Mouse (Mus musculus) hindbrain, postnatal 0 days (tissue): ENCODE results near the gene Gtf3c1. TPM values are rescaled to one million over a fixed set of nuclear protein-coding genes. Genes with fewer than 3 reads are reported as not detected.

Experiments used
- ATAC-seq: fragments of 200-750 bp; cut with Nextera tagmentation; 2 replicates; pipeline ENCODE4 v1.8.0; 2017; ENCODE audit warnings: mild to moderate bottlenecking, moderate TSS enrichment, moderate library complexity
- DNase-seq: peaks from one replicate; pipeline ENCODE4 v3.0.0-alpha.2; 2015; ENCODE audit warnings: low spot score
- H3K27ac ChIP-seq: fragments of 300-500 bp; sonication (generic); 2 replicates; pipeline ENCODE4 v1.5.1; 2014; ENCODE audit warnings: mild to moderate bottlenecking
- H3K27me3 ChIP-seq: fragments of 300-500 bp; sonication (generic); 2 replicates; pipeline ENCODE4 v1.6.1; 2014; ENCODE audit warnings: low read length, mixed read lengths; ENCODE audit not compliant: insufficient read depth
- H3K36me3 ChIP-seq: fragments of 300-500 bp; sonication (generic); 2 replicates; pipeline ENCODE4 v1.6.1; 2014; ENCODE audit warnings: low read length, mixed read lengths; ENCODE audit not compliant: insufficient read depth
- H3K4me1 ChIP-seq: fragments of 300-500 bp; sonication (generic); 2 replicates; pipeline ENCODE4 v1.6.1; 2014; ENCODE audit warnings: antibody characterized with exemption, low read length, mixed read lengths; ENCODE audit not compliant: insufficient read depth
- H3K4me2 ChIP-seq: fragments of 300-500 bp; sonication (generic); 2 replicates; pipeline ENCODE4 v1.6.1; 2014; ENCODE audit warnings: low read depth, mild to moderate bottlenecking, low read length, moderate library complexity, mixed read lengths
- H3K4me3 ChIP-seq: fragments of 300-500 bp; sonication (generic); 2 replicates; pipeline ENCODE4 v1.5.1; 2014; ENCODE audit warnings: low read length
- H3K9ac ChIP-seq: fragments of 300-500 bp; sonication (generic); replicated peaks from 2 replicates; pipeline ENCODE4 v1.6.1; 2014; ENCODE audit warnings: mild to moderate bottlenecking, low read length, moderate library complexity, mixed read lengths
- H3K9me3 ChIP-seq: fragments of 300-500 bp; sonication (generic); 2 replicates; pipeline ENCODE4 v1.6.1; 2016; ENCODE audit warnings: low read length, mixed read lengths
- CTCF ChIP-seq: IDR thresholded peaks from 2 replicates; pipeline ENCODE4 v1.5.1; 2016; ENCODE audit warnings: antibody characterized with exemption, control low read depth, low read depth
- WGBS: fragments of 180-500 bp; shearing (Covaris S2); extraction: QIAGEN DNeasy Blood & Tissue Kit; methylation state at CpG from one replicate; pipeline ENCODE4 v1.1.7; 2014; 5-methylcytosine and 5-hydroxymethylcytosine counted together
- polyA plus RNA-seq: library from polyadenylated mRNA; unstranded; fragments of >200 nt; fragmentation: Nextera tagmentation; extraction: Ambion mirVana; gene quantifications from 2 replicates; pipeline ENCODE4 v1.2.1, GENCODE M21; 2015
- total RNA-seq: library from RNA; depleted of rRNA; stranded (reverse); fragments of >200 nt; gene quantifications from 2 replicates; pipeline ENCODE4 v1.2.3, GENCODE M21; 2014

Gene Gtf3c1
- total and polyA plus RNA-seq, 2 experiments from 2014 or later, result 17.7 to 78.2 TPM

- no peak for DNase-seq
- Histone ChIP-seq H3K9ac (no peak overlapping the region), H3K36me3 (no peaks in the 10 kb centered on the region), H3K9me3 (no peaks in the 10 kb centered on the region), H3K27me3 (no peaks in the 10 kb centered on the region), H3K4me1 (no peaks in the 10 kb centered on the region), H3K4me3 (no peak overlapping the region), H3K4me2 (no peak overlapping the region), H3K27ac (no peak overlapping the region)
- no peak for ATAC-seq
- WGBS, result 100% methylated on average over 1 of the region's 1 CpGs
- no peak for TF ChIP-seq CTCF
Observed at GRCm38 (mm10) chr7:125744774-125745173, 37.2 kb upstream of the Gtf3c1 start.

DNA sequence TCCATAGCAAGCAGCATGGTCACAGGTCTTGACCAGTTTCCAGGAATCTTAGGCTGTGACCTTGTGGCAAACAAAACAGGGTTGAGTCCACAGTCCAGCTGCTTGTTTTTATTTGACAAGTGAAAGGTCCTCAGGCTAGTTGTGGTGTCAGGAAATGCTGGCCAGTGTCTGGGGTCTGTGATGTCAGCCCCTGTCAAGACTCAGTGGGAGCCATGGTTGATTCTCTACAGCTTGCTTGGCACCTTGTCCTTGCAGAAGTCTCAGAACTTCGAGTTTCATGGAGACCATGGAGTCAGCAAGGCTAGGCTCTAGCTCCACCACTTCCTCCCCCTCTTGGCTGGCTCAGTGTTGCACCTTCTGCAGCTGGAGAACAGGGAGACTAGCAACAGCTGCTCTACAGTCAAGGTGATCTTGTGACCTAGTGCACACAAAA lies 33.7 kb upstream of the Gtf3c1 start:
- TF ChIP-seq CTCF, result no peak
- H3K4me3 ChIP-seq, result no peak overlapping the region
- ATAC-seq (no peak), DNase-seq (no peak)
- H3K9me3 ChIP-seq, result no peaks in the 10 kb centered on the region
- no peaks in the 10 kb centered on the region for H3K27me3 ChIP-seq
- H3K4me2 ChIP-seq, result no peak overlapping the region
- H3K36me3 ChIP-seq, result no peaks in the 10 kb centered on the region
- no peak overlapping the region for H3K27ac ChIP-seq
- WGBS, result 60% methylated on average over 1 of the region's 1 CpGs
- H3K4me1 ChIP-seq, result no peaks in the 10 kb centered on the region
- H3K9ac ChIP-seq, result no peak overlapping the region

DNA sequence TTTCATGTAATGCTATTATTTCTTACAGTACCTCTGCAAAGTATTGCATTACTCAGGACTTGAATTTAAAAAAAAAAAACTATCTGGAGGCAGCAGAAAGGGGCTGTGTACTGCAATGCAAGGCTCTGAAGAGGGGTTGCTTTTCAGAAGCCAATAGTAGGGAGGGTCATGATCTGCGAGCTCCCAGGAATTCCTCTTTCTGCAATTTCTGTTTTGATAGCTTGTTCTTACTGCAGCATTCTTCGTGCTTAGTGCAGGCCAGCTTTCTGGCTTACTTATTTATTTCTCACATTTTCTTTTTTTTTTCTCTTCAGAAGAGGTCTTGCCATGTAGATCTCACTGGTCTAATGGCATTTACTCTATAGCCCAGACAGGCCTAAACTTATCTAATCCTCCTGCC lies 32.9 kb upstream of the Gtf3c1 start:
- Histone ChIP-seq H3K4me3 (no peak overlapping the region), H3K36me3 (no peaks in the 10 kb centered on the region), H3K27ac (no peak overlapping the region), H3K4me2 (no peak overlapping the region), H3K4me1 (no peaks in the 10 kb centered on the region), H3K9me3 (no peaks in the 10 kb centered on the region), H3K27me3 (no peaks in the 10 kb centered on the region), H3K9ac (no peak overlapping the region)
- DNase-seq (no peak), ATAC-seq (no peak)
- TF ChIP-seq CTCF, result no peak
- WGBS, result 86% methylated on average over 2 of the region's 2 CpGs

DNA sequence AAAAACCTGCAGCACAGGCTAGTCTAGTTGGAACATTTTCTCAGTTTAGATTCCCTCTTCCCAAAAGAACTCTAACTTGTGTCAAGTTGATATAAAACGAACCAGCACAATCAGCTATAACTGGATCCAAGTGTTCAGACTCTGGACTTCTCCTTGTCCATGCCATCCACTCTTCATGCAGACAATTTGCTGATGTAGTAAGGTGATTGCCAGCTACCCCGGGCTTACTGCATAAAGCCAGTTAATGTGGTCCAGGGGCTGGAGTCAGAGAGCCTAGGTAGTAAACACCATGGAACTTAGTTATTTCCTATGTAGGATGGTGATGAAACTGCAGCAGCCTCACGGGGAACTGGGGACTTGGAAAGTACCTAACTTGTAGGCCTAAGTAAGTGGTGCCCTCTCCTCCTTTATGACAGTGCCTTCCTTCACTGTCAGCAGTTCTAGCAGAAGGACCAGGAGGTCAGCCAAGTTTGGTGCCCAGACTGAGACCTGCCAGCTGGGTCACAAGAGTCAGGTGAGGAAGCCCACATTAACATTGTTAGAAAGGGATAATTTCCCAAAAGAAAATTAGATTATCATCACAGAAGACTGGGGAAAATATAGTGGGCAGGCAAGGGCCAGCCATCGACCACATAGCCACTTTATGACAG lies 28.9 kb upstream of the Gtf3c1 start:
- no peak for ATAC-seq
- 89% methylated on average over 4 of the region's 4 CpGs for WGBS
- Histone ChIP-seq H3K36me3 (no peaks in the 10 kb centered on the region), H3K27ac (no peak overlapping the region), H3K9ac (no peak overlapping the region), H3K4me2 (no peak overlapping the region), H3K4me3 (no peak overlapping the region), H3K27me3 (no peaks in the 10 kb centered on the region), H3K4me1 (no peaks in the 10 kb centered on the region), H3K9me3 (no peaks in the 10 kb centered on the region)
- no peak for DNase-seq
- TF ChIP-seq CTCF, result no peak

- Histone ChIP-seq H3K4me2 (no peak overlapping the region), H3K27ac (no peak overlapping the region), H3K9ac (no peak overlapping the region), H3K4me1 (no peaks in the 10 kb centered on the region), H3K4me3 (no peak overlapping the region), H3K9me3 (no peaks in the 10 kb centered on the region), H3K36me3 (no peaks in the 10 kb centered on the region), H3K27me3 (no peaks in the 10 kb centered on the region)
- TF ChIP-seq CTCF, result no peak
- WGBS, result 82% methylated on average over 4 of the region's 4 CpGs
- DNase-seq, result no peak
- no peak for ATAC-seq
Observed at GRCm38 (mm10) chr7:125733791-125734190, 26.2 kb upstream of the Gtf3c1 start.

DNA sequence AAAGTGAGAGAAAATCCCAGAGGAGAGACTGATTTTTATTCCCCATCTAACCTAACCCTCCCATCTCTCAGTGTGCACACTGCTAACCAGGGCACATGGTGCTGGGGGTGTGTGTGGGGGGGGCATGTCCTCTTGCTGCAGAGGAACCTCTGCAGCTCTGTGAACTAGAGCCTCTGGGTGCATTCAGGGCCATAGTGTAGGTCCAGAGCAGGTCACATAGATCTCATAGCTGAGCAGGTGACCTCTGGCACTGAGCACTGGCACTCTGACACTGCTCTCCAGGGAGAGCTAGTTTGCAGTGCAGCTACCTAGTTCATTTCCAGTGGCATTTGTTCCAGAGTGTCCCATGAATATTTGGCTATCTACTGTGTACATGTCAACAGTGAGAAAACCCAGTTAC lies 24.1 kb upstream of the Gtf3c1 start:
- H3K4me2 ChIP-seq, result no peak overlapping the region
- TF ChIP-seq CTCF, result no peak
- H3K4me3 ChIP-seq, result no peak overlapping the region
- no peak overlapping the region for H3K27ac ChIP-seq
- H3K36me3 ChIP-seq, result no peaks in the 10 kb centered on the region
- ATAC-seq, result no peak
- no peak for DNase-seq
- no peak overlapping the region for H3K9ac ChIP-seq
- no peaks in the 10 kb centered on the region for H3K9me3 ChIP-seq
- H3K27me3 ChIP-seq, result no peaks in the 10 kb centered on the region
- no peaks in the 10 kb centered on the region for H3K4me1 ChIP-seq

DNA sequence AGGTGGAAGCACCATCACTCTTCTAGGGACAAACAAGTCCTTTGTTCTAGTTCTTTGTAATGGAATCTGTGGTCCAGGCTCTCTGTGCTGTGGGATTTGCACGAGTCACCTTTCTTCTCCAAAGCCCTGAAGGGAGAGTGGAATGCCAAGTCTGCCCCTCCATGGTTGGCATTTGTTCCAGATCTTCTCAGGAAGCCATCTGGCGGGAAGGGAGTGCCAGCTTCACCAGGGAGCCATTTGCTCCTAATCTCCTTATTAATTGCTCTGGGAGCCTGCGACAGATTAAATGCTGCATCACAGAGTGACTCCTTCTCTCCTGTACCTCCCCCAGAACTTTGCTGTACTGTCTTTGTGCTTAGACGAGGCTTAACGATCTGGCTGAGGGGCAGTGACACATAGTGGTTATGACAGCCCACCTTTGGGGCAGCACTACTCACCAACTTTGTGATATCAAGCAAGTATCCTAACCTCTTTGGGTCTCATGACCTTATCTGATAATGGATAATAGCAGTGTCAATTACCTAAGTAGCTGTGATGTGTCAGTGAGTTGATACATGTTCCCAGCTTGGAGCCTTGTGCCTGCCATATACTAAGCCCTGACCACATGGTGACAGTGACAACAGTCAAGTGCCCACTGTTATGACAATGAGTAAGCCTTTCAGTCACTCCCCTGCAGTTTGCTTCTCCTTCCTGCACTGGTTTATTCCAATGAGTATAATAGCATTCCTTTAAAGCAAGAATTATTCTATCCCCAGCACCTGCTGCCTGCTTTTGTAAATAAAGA lies 15.8 kb upstream of the Gtf3c1 start:
- peak; percentile 14; the same call in 1 of the 2 replicates for TF ChIP-seq CTCF
- DNase-seq (peak; percentile 83), ATAC-seq (peak; percentile 71; the same call in 1 of the 2 replicates)
- Histone ChIP-seq H3K4me2 (no peak overlapping the region), H3K4me3 (no peak overlapping the region), H3K27ac (no peak overlapping the region), H3K9me3 (no peaks in the 10 kb centered on the region), H3K27me3 (no peaks in the 10 kb centered on the region), H3K9ac (no peak overlapping the region), H3K4me1 (no peaks in the 10 kb centered on the region; the same call in 1 of the 2 replicates), H3K36me3 (no peaks in the 10 kb centered on the region)
- WGBS, result 33% methylated on average over 5 of the region's 5 CpGs
